Mouse (Mus musculus) liver, adult 2 months (tissue): ENCODE measurements around the gene Slc27a2. TPM values are rescaled to one million over a fixed set of nuclear protein-coding genes. Genes with fewer than 3 reads are reported as not detected.

ENCODE experiments used
- DNase-seq: peaks from one replicate; pipeline ENCODE4 v3.0.0-alpha.2; 2011; ENCODE audit warnings: low read depth, low spot score; ENCODE audit errors: extremely low read depth
- H3K27ac ChIP-seq: fragments of 200-500 bp; replicated peaks from 2 replicates; pipeline ENCODE4 v1.5.1; 2012; ENCODE audit warnings: low read depth, mild to moderate bottlenecking, control low read depth, inconsistent platforms, low read length; ENCODE audit not compliant: insufficient read depth
- H3K27me3 ChIP-seq: fragments of 200-500 bp; 2 replicates; pipeline ENCODE4 v1.6.1; 2012; ENCODE audit warnings: mild to moderate bottlenecking, moderate library complexity, low read length, inconsistent platforms; ENCODE audit not compliant: control insufficient read depth, insufficient read depth
- H3K36me3 ChIP-seq: fragments of 200-500 bp; 2 replicates; pipeline ENCODE4 v1.6.1; 2012; ENCODE audit warnings: low read length, inconsistent platforms; ENCODE audit not compliant: control insufficient read depth, insufficient read depth
- H3K4me1 ChIP-seq: fragments of 200-500 bp; 2 replicates; pipeline ENCODE4 v1.6.1; 2011; ENCODE audit warnings: low read length; ENCODE audit not compliant: control insufficient read depth, insufficient read depth
- H3K4me3 ChIP-seq: fragments of 200-500 bp; 2 replicates; pipeline ENCODE4 v1.5.1; 2011; ENCODE audit warnings: low read depth, mild to moderate bottlenecking, control low read depth, low read length, moderate library complexity; ENCODE audit not compliant: insufficient read depth
- H3K79me2 ChIP-seq: fragments of 200-500 bp; 2 replicates; pipeline ENCODE4 v1.6.1; 2012; ENCODE audit warnings: inconsistent platforms, mild to moderate bottlenecking, low read length, moderate library complexity; ENCODE audit not compliant: control insufficient read depth, insufficient read depth
- H3K9ac ChIP-seq: fragments of 200-500 bp; 2 replicates; pipeline ENCODE4 v1.6.1; 2012; ENCODE audit warnings: low read depth, mild to moderate bottlenecking, control low read depth, inconsistent platforms, low read length
- CTCF ChIP-seq: fragments of 200-500 bp; IDR thresholded peaks from 2 replicates; pipeline ENCODE4 v1.5.1; 2011; ENCODE audit warnings: low read depth, low read length, control low read depth
- POLR2A ChIP-seq: fragments of 200-500 bp; IDR thresholded peaks from 2 replicates; pipeline ENCODE4 v1.6.1; 2011; ENCODE audit warnings: low read length, control low read depth; ENCODE audit not compliant: insufficient read depth; ENCODE audit errors: extremely low read depth
- WGBS: fragments of 180-500 bp; shearing (Covaris S2); methylation state at CpG from one replicate; pipeline ENCODE4 v1.1.7; 2018; 5-methylcytosine and 5-hydroxymethylcytosine counted together
- polyA plus RNA-seq: library from polyadenylated mRNA; depleted of rRNA; stranded (reverse); fragments of >200 nt; gene quantifications from 2 replicates; pipeline ENCODE4 v1.2.3, GENCODE M21; 2012; rRNA removed
- total RNA-seq: library from RNA; depleted of rRNA; stranded (reverse); fragments of >200 nt; gene quantifications from 2 replicates; pipeline ENCODE4 v1.2.3, GENCODE M21; 2014; rRNA removed

Gene Slc27a2
- total RNA-seq = 1,190 and 1,397 TPM in 2 replicates
- polyA plus RNA-seq = 912 and 1,036 TPM in 2 replicates

- peaks cover 16% of the 10 kb centered on the region for H3K4me1 ChIP-seq
- 3% methylated on average over 61 of the region's 61 CpGs for WGBS
- peaks cover 30% of the 10 kb centered on the region for H3K79me2 ChIP-seq
- H3K27ac ChIP-seq = peak within 1 kb of the TSS; percentile 96
- no peaks in the 10 kb centered on the region for H3K27me3 ChIP-seq
- H3K4me3 ChIP-seq = peak within 1 kb of the TSS; percentile 96
- no peak for TF ChIP-seq CTCF
- peak; percentile 96 for TF ChIP-seq POLR2A
- peaks cover 37% of the 10 kb centered on the region for H3K36me3 ChIP-seq
- peak within 1 kb of the TSS; percentile 98 for H3K9ac ChIP-seq
- DNase-seq = peak; percentile 99
Observed at GRCm38 (mm10) chr2:126552357-126553290, at the start of gene Slc27a2. Gene Slc27a2, plus strand, starts transcription at chr2:126552407.

GRCm38 (mm10) chr2:126505156-126505555, 47.1 kb upstream of the Slc27a2 start:
- 28% methylated on average over 1 of the region's 1 CpGs for WGBS

GRCm38 (mm10) chr2:126507477-126507876, 44.7 kb upstream of the Slc27a2 start:
- 91% methylated on average over 5 of the region's 5 CpGs for WGBS
- no peak overlapping the region for H3K4me3 ChIP-seq
- H3K4me1 ChIP-seq = no peaks in the 10 kb centered on the region
- no peak overlapping the region for H3K9ac ChIP-seq
- H3K27ac ChIP-seq = no peak overlapping the region
- H3K27me3 ChIP-seq = no peaks in the 10 kb centered on the region
- DNase-seq = no peak
- no peaks in the 10 kb centered on the region for H3K79me2 ChIP-seq
- TF ChIP-seq CTCF (no peak), POLR2A (no peak)
- H3K36me3 ChIP-seq = no peaks in the 10 kb centered on the region

More at GRCm38 (mm10) chr2:126505156-126505555, 47.1 kb upstream of the Slc27a2 start:
- Histone ChIP-seq H3K4me1 (no peaks in the 10 kb centered on the region), H3K79me2 (no peaks in the 10 kb centered on the region), H3K36me3 (no peaks in the 10 kb centered on the region), H3K27me3 (no peaks in the 10 kb centered on the region), H3K27ac (no peak overlapping the region), H3K4me3 (no peak overlapping the region), H3K9ac (no peak overlapping the region)
- no peak for TF ChIP-seq CTCF
- no peak for TF ChIP-seq POLR2A
- DNase-seq = no peak

GRCm38 (mm10) chr2:126508228-126508627, 44.0 kb upstream of the Slc27a2 start:
- Histone ChIP-seq H3K27ac (no peak overlapping the region), H3K4me3 (no peak overlapping the region), H3K79me2 (no peaks in the 10 kb centered on the region), H3K9ac (no peak overlapping the region), H3K36me3 (no peaks in the 10 kb centered on the region), H3K4me1 (no peaks in the 10 kb centered on the region), H3K27me3 (no peaks in the 10 kb centered on the region)
- TF ChIP-seq CTCF = no peak
- TF ChIP-seq POLR2A = no peak
- no peak for DNase-seq
- 55% methylated on average over 1 of the region's 1 CpGs for WGBS

- Histone ChIP-seq H3K27me3 (no peaks in the 10 kb centered on the region), H3K79me2 (no peaks in the 10 kb centered on the region), H3K36me3 (no peaks in the 10 kb centered on the region), H3K4me1 (no peaks in the 10 kb centered on the region), H3K4me3 (no peak overlapping the region), H3K27ac (no peak overlapping the region), H3K9ac (no peak overlapping the region)
- TF ChIP-seq CTCF (no peak), POLR2A (no peak)
- DNase-seq = no peak
- WGBS = 67% methylated on average over 6 of the region's 6 CpGs
Observed at GRCm38 (mm10) chr2:126515069-126515826, 37.0 kb upstream of the Slc27a2 start.
